ENCODE assay signal across 9 mouse cellular contexts in genomic region chr13:119378404-119379037, GRCm38 (mm10). TPM values are rescaled to one million over a fixed set of nuclear protein-coding genes. Genes with fewer than 3 reads are reported as not detected.
DNase-seq lines count a peak whose midpoint lies in the region; ATAC-seq and TF ChIP-seq lines count a peak whose summit lies in the region.
"Had no signal": no experiment of that assay in that cellular context is flagged by ENCODE, and none has a peak within 500 bp of the region (broad histone marks: within the 10 kb centered on the region; RNA-seq: fewer than 3 reads in every experiment).

No protein-coding gene starts in this region.

- peak; percentile 58 to 92 for DNase-seq in adrenal gland, adult (ENCODE audit: inconsistent age in 2 of 2, low spot score in 1 of 2)
- peak; percentile 48 to 62 for DNase-seq in gastrocnemius, postnatal 36 days
- DNase-seq in kidney, postnatal 25 days, result peak; percentile 81 to 91
- peak in 1 of 3 experiments; percentile 33 for DNase-seq in liver, embryonic 14.5 days (ENCODE audit: low read depth in 3 of 3, low spot score in 3 of 3)
- peak; percentile 11 for DNase-seq in ovary, adult 18-20 months (ENCODE audit: low spot score)
- peak; percentile 81 for DNase-seq in thymus, adult 2 months

- no peak overlapping the region for H3K4me2 ChIP-seq in liver, embryonic 14.5 days (ENCODE audit: low read depth)

- ATAC-seq in liver, embryonic 14.5 days (ENCODE audit: insufficient read depth), result peak; percentile 33; the same call in 1 of the 2 replicates

- no peaks in the 10 kb centered on the region for H3K79me3 ChIP-seq in C2C12 (ENCODE audit: low read depth)

- no peak overlapping the region for H3K4me3 ChIP-seq in C2C12 (ENCODE audit: insufficient read depth, poor library complexity, severe bottlenecking)
- no peak overlapping the region for H3K4me3 ChIP-seq in cortical plate, adult 2 months (ENCODE audit: insufficient read depth, low read length)
- H3K4me3 ChIP-seq in liver, embryonic 14.5 days (ENCODE audit: insufficient read depth in 1 of 2, low read depth in 2 of 2, low read length in 2 of 2), result no peak overlapping the region
- no peak overlapping the region for H3K4me3 ChIP-seq in thymus, adult 2 months (ENCODE audit: control insufficient read depth, insufficient read depth, low read length)
- H3K4me3 ChIP-seq: erythroblast, embryonic 14.5 days had no signal

- no peaks in the 10 kb centered on the region for H3K4me1 ChIP-seq in cortical plate, adult 2 months (ENCODE audit: control insufficient read depth, insufficient read depth, low read length)
- no peaks in the 10 kb centered on the region for H3K4me1 ChIP-seq in liver, embryonic 14.5 days (replicated peaks; ENCODE audit: control insufficient read depth in 2 of 2, insufficient read depth in 2 of 2, low read length in 1 of 2)
- H3K4me1 ChIP-seq in thymus, adult 2 months (replicated peaks; ENCODE audit: control insufficient read depth, insufficient read depth, low read length), result no peaks in the 10 kb centered on the region

- no peak overlapping the region for H3K9ac ChIP-seq in liver, embryonic 14.5 days (replicated peaks)

- WGBS in liver, embryonic 14.5 days (ENCODE audit: insufficient replicate concordance), result 33% methylated on average over 5 of the region's 5 CpGs
- WGBS in thymus, adult 2 months, result 71% methylated on average over 5 of the region's 5 CpGs

- H3K79me2 ChIP-seq in C2C12 (ENCODE audit: control insufficient read depth, insufficient read depth), result no peaks in the 10 kb centered on the region

- no peaks in the 10 kb centered on the region for H3K9me3 ChIP-seq in liver, embryonic 14.5 days (ENCODE audit: control insufficient read depth, low read length)

- no peak overlapping the region for H3ac ChIP-seq in C2C12 (ENCODE audit: control insufficient read depth, insufficient read length, low read depth)

- peaks cover 22% of the 10 kb centered on the region for H3K36me3 ChIP-seq in C2C12 (ENCODE audit: control insufficient read depth, insufficient read depth)
- no peaks in the 10 kb centered on the region; the same call in 1 of the 2 replicates for H3K36me3 ChIP-seq in liver, embryonic 14.5 days (replicated peaks; ENCODE audit: control insufficient read depth, insufficient read depth, low read depth)
- H3K36me3 ChIP-seq in thymus, adult 2 months (ENCODE audit: control insufficient read depth, insufficient read depth, low read length), result peaks cover 23% of the 10 kb centered on the region

- no peak overlapping the region for H3K27ac ChIP-seq in cortical plate, adult 2 months (ENCODE audit: insufficient read depth, low read length)
- no peak overlapping the region for H3K27ac ChIP-seq in liver, embryonic 14.5 days
- H3K27ac ChIP-seq in thymus, adult 2 months (ENCODE audit: control insufficient read depth, insufficient read depth, low read length), result no peak overlapping the region

- intact Hi-C loops in gastrocnemius, postnatal 36 days (cut with DNase I), result loop anchor here (10.0 kb wide), 1 partner anchor 974 kb away; no protein-coding TSS in a partner anchor

- TF ChIP-seq POLR2A in cortical plate, adult 2 months (IDR thresholded peaks at IDR 0.05; ENCODE audit: extremely low read depth, insufficient read depth, low read length), result no peak
- no peak for TF ChIP-seq POLR2A in thymus, adult 2 months (IDR thresholded peaks at IDR 0.05; ENCODE audit: control insufficient read depth, extremely low read depth, insufficient read depth, low read length, poor library complexity)

- H3K27me3 ChIP-seq in C2C12 (ENCODE audit: control insufficient read depth, insufficient read depth, insufficient read length), result no peaks in the 10 kb centered on the region
- H3K27me3 ChIP-seq in liver, embryonic 14.5 days (ENCODE audit: control insufficient read depth, insufficient read depth, low read length), result no peaks in the 10 kb centered on the region
- no peaks in the 10 kb centered on the region for H3K27me3 ChIP-seq in thymus, adult 2 months (ENCODE audit: control insufficient read depth, insufficient read depth, low read length)

- TF ChIP-seq CTCF in C2C12 (IDR thresholded peaks at IDR 0.05; ENCODE audit: control insufficient read depth, insufficient read depth, insufficient read length), result peak; percentile 19
- peak; percentile 62 for TF ChIP-seq CTCF in cortical plate, adult 2 months (IDR thresholded peaks at IDR 0.05; ENCODE audit: extremely low read depth, insufficient read depth, low read length)
- TF ChIP-seq CTCF in liver, embryonic 14.5 days (IDR thresholded peaks at IDR 0.05; ENCODE audit: low read depth), result peak; percentile 88
- peak; percentile 79 for TF ChIP-seq CTCF in thymus, adult 2 months (IDR thresholded peaks at IDR 0.05; ENCODE audit: borderline replicate concordance, control insufficient read depth, extremely low read depth, insufficient read depth, low read length, poor library complexity)

- no peak for TF ChIP-seq EP300 in liver, embryonic 14.5 days (IDR thresholded peaks at IDR 0.05; ENCODE audit: low read depth)

TF ChIP-seq in C2C12, 6 proteins besides CTCF, POLR2A, EP300 and RAD21:
- TF ChIP-seq FOSL1 (IDR thresholded peaks at IDR 0.05; ENCODE audit: insufficient read depth, low read length, poor library complexity, severe bottlenecking) (no peak), MYOD1 (IDR thresholded peaks at IDR 0.05; ENCODE audit: control insufficient read depth, insufficient read length, low read depth) (no peak), MYOG (IDR thresholded peaks at IDR 0.05; ENCODE audit: control insufficient read depth, extremely low read depth, insufficient read length) (no peak)

RNA-seq across cellular contexts. Expression of gene Paip1, which starts 49.9 kb away (rescaled TPM):
- polyA plus RNA-seq in C2C12 (2012; fragmentation: generic; extraction: Trizol), result 28.0 TPM
- 52.6 and 54.8 TPM in 2 replicates for polyA plus RNA-seq in cortical plate, adult 2 months (2012; rRNA removed)
- 10 to 100 TPM; 82.2 to 89.0 TPM for total RNA-seq in gastrocnemius, postnatal 36 days (2021)
- 6.1 and 9.5 TPM in 2 replicates for polyA plus RNA-seq in liver, embryonic 14.5 days (2012; rRNA removed)
- 19.1 and 20.1 TPM in 2 replicates for polyA plus RNA-seq in liver, embryonic 14.5 days (2014; fragmentation: Nextera tagmentation; extraction: Ambion mirVana)
- polyA plus RNA-seq in thymus, adult 2 months (2012; rRNA removed), result 19.2 and 19.6 TPM in 2 replicates

Comparison
In these comparisons a context has a peak if more than half of its experiments do, and no peak if none do; other contexts are left out.
1. CTCF ChIP-seq: peak in every context shown above with its lines; median percentile 88 in liver, embryonic 14.5 days; 79 in thymus, adult 2 months; 62 in cortical plate, adult 2 months; 19 in C2C12.